ENCODE assay signal across 8 mouse cellular contexts in the genomic region with DNA sequence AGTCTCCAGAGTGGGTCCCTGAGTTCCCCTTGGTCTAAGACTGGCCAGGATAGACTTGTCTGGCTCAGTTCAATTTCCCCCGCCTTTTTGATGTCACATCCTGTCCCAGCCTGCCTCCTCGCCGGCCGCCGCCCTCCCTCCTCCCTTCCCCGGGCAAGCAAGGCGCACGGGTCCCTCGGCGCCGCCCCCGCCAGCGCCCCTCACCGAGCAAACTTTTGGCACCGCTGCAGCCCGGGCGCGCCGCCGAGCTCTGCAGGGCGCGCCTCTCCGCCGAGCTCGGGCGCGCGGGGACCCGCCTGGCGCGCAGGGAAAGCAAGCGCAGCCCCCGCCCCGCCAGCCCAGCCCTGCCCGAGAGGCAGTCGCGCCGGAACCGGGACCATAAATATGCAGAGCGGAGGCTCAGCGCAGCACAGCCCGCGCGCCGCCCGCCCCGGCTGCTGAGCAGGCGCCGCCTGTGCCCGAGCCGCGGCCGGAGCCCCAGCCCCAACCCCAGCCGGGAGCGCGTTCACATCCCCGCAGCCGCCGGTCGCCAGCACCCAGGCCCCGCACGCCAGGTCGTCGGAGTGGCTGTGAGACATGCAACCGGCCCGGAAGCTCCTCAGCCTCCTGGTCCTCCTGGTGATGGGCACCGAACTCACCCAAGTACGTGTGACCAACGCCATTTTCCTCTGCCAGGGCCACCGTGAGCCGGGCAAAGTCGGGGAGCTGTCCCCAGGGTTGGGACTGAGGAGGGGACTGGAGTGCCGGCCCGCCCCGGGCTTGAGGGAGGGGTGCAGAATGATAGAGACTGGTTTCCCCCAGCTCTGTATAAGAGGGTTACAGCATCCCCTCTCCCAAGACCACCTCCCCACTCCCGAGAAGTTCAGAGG. TPM values are rescaled to one million over a fixed set of nuclear protein-coding genes. Genes with fewer than 3 reads are reported as not detected.
DNase-seq lines count a peak whose midpoint lies in the region; ATAC-seq and TF ChIP-seq lines count a peak whose summit lies in the region.

A gene (plus strand): TSS at position 172 of the 869 bp plus-strand sequence.

- peak within 1 kb of the TSS; percentile 90 for H3K27ac ChIP-seq in hindbrain, embryonic 10.5 days
- H3K27ac ChIP-seq in lung, embryonic 14.5 days (ENCODE audit: low read depth) = no peak within 1 kb of the TSS

- peak within 1 kb of the TSS; percentile 49 for H3K9ac ChIP-seq in lung, embryonic 14.5 days

- DNase-seq in R1 (ENCODE audit: low read depth, low spot score) = peak; percentile 59
- peak; percentile 86 to 89 for DNase-seq in cerebellum, postnatal 14 days
- DNase-seq in frontal cortex, postnatal 36 days (ENCODE audit: low spot score in 2 of 2) = peak; percentile 82 to 84
- DNase-seq in hindbrain, embryonic 10.5 days (ENCODE audit: low spot score) = peak; percentile 74
- peak; percentile 82 to 89 for DNase-seq in layer of hippocampus, postnatal 10 days (ENCODE audit: low spot score in 2 of 2)
- peak; percentile 81 for DNase-seq in lung, embryonic 14.5 days
- DNase-seq in ovary, adult 18-20 months (ENCODE audit: low spot score) = peak; percentile 23
- no peak for DNase-seq in spleen, postnatal 4 days (ENCODE audit: low spot score in 2 of 2)

- peak within 1 kb of the TSS; percentile 84 for H3K4me2 ChIP-seq in lung, embryonic 14.5 days

- TF ChIP-seq CTCF in lung, embryonic 14.5 days (IDR thresholded peaks at IDR 0.05; ENCODE audit: low read depth) = no peak

- H3K4me3 ChIP-seq in hindbrain, embryonic 10.5 days = peak within 1 kb of the TSS; percentile 83
- peak within 1 kb of the TSS; percentile 57 for H3K4me3 ChIP-seq in lung, embryonic 14.5 days (ENCODE audit: low read depth, low read length)

- under 1% methylated on average over 76 of the region's 76 CpGs for WGBS in hindbrain, embryonic 10.5 days
- under 1% methylated on average over 74 of the region's 76 CpGs for WGBS in lung, embryonic 14.5 days

- H3K4me1 ChIP-seq in hindbrain, embryonic 10.5 days (replicated peaks) = peaks cover 67% of the 10 kb centered on the region
- no peaks in the 10 kb centered on the region for H3K4me1 ChIP-seq in lung, embryonic 14.5 days (ENCODE audit: insufficient read depth)

- peak; percentile 89 for ATAC-seq in lung, embryonic 14.5 days (ENCODE audit: insufficient read depth)

- peaks cover 33% of the 10 kb centered on the region for H3K27me3 ChIP-seq in hindbrain, embryonic 10.5 days (ENCODE audit: insufficient read depth, poor library complexity, severe bottlenecking)
- H3K27me3 ChIP-seq in lung, embryonic 14.5 days (ENCODE audit: insufficient read depth, low read length) = peaks cover 28% of the 10 kb centered on the region

- H3K9me3 ChIP-seq in hindbrain, embryonic 10.5 days = no peaks in the 10 kb centered on the region
- no peaks in the 10 kb centered on the region for H3K9me3 ChIP-seq in lung, embryonic 14.5 days (ENCODE audit: low read depth, low read length)

- H3K36me3 ChIP-seq in hindbrain, embryonic 10.5 days = no peaks in the 10 kb centered on the region
- no peaks in the 10 kb centered on the region for H3K36me3 ChIP-seq in lung, embryonic 14.5 days (ENCODE audit: insufficient read depth)

RNA-seq across cellular contexts. Expression of the gene that starts here (rescaled TPM):
- polyA plus RNA-seq in hindbrain, embryonic 10.5 days (2016; fragmentation: Nextera tagmentation; extraction: Ambion mirVana) = 46.9 and 113 TPM in 2 replicates
- total RNA-seq in layer of hippocampus, postnatal 10 days (2021) = 100 to 1,000 TPM; 906 to 941 TPM
- polyA plus RNA-seq in lung, embryonic 14.5 days (2014; fragmentation: Nextera tagmentation; extraction: Ambion mirVana) = 14.4 and 16.1 TPM in 2 replicates

Comparison
In these comparisons a context has a peak if more than half of its experiments do, and no peak if none do; other contexts are left out.
1. DNase-seq: peak in R1 (single experiment), cerebellum, postnatal 14 days (2 of 2), frontal cortex, postnatal 36 days (2 of 2), hindbrain, embryonic 10.5 days (single experiment), layer of hippocampus, postnatal 10 days (2 of 2), lung, embryonic 14.5 days (single experiment) and ovary, adult 18-20 months (single experiment); none in spleen, postnatal 4 days (0 of 2).